Comparison of ENCODE assay signal across 8 mouse cellular contexts in genomic region chr6:84589742-84590686, GRCm38 (mm10). TPM values are rescaled to one million over a fixed set of nuclear protein-coding genes. Genes with fewer than 3 reads are reported as not detected.
DNase-seq lines count a peak whose midpoint lies in the region; ATAC-seq lines count a peak whose summit lies in the region.

No protein-coding gene starts in this region.

- peak overlapping the region; percentile 69 for H3K4me3 ChIP-seq in embryonic facial prominence, embryonic 12.5 days
- H3K4me3 ChIP-seq in limb, embryonic 11.5 days (ENCODE audit: low read depth, low read length) = peak overlapping the region; percentile 82
- H3K4me3 ChIP-seq in midbrain, embryonic 15.5 days = peak overlapping the region; percentile 45

- H3K4me1 ChIP-seq in embryonic facial prominence, embryonic 12.5 days = peaks cover 29% of the 10 kb centered on the region
- H3K4me1 ChIP-seq in limb, embryonic 11.5 days (ENCODE audit: control insufficient read depth, insufficient read depth, low read length) = peaks cover 9% of the 10 kb centered on the region; the same call in 1 of the 2 replicates
- peaks cover 62% of the 10 kb centered on the region for H3K4me1 ChIP-seq in midbrain, embryonic 15.5 days

- no peaks in the 10 kb centered on the region for H3K9me3 ChIP-seq in embryonic facial prominence, embryonic 12.5 days
- no peaks in the 10 kb centered on the region for H3K9me3 ChIP-seq in limb, embryonic 11.5 days (ENCODE audit: control insufficient read depth, low read length)
- no peaks in the 10 kb centered on the region for H3K9me3 ChIP-seq in midbrain, embryonic 15.5 days

- peak overlapping the region; percentile 89 for H3K4me2 ChIP-seq in embryonic facial prominence, embryonic 12.5 days (replicated peaks)
- H3K4me2 ChIP-seq in limb, embryonic 11.5 days (ENCODE audit: low read depth, severe bottlenecking) = peak overlapping the region; percentile 86
- H3K4me2 ChIP-seq in midbrain, embryonic 15.5 days = peak overlapping the region; percentile 93

- no peak overlapping the region; the same call in 1 of the 2 replicates for H3K27ac ChIP-seq in embryonic facial prominence, embryonic 12.5 days
- H3K27ac ChIP-seq in limb, embryonic 11.5 days (replicated peaks; ENCODE audit: low read depth, low read length) = no peak overlapping the region
- H3K27ac ChIP-seq in midbrain, embryonic 15.5 days = no peak overlapping the region

- ATAC-seq in embryonic facial prominence, embryonic 12.5 days (ENCODE audit: insufficient number of reproducible peaks, insufficient read depth, low FRiP score, low TSS enrichment) = 0 out of 2 replicates have a peak, but pooled peaks have one; percentile 25
- ATAC-seq in limb, embryonic 11.5 days (ENCODE audit: insufficient number of reproducible peaks, low FRiP score, low TSS enrichment, low read depth) = peak; percentile 56; the same call in 1 of the 2 replicates
- ATAC-seq in midbrain, embryonic 15.5 days (replicated peaks) = peak; percentile 72

- no peaks in the 10 kb centered on the region for H3K36me3 ChIP-seq in embryonic facial prominence, embryonic 12.5 days
- no peaks in the 10 kb centered on the region for H3K36me3 ChIP-seq in limb, embryonic 11.5 days (ENCODE audit: control insufficient read depth, insufficient read depth, low read length)
- H3K36me3 ChIP-seq in midbrain, embryonic 15.5 days (replicated peaks) = no peaks in the 10 kb centered on the region

- WGBS in embryonic facial prominence, embryonic 12.5 days = 3% methylated on average over 39 of the region's 39 CpGs
- WGBS in limb, embryonic 11.5 days = 3% methylated on average over 39 of the region's 39 CpGs
- 3% methylated on average over 39 of the region's 39 CpGs for WGBS in midbrain, embryonic 15.5 days

- no peak overlapping the region for H3K9ac ChIP-seq in embryonic facial prominence, embryonic 12.5 days
- H3K9ac ChIP-seq in limb, embryonic 11.5 days (ENCODE audit: low read length) = no peak overlapping the region
- H3K9ac ChIP-seq in midbrain, embryonic 15.5 days = no peak overlapping the region

- peak; percentile 84 for DNase-seq in 416B (ENCODE audit: low read depth)
- peak; percentile 90 to 94 for DNase-seq in adrenal gland, postnatal 36 days
- peak; percentile 89 to 96 for DNase-seq in heart, adult 18-20 months
- peak; percentile 88 for DNase-seq in kidney, adult 18-20 months
- peak; percentile 96 for DNase-seq in limb, embryonic 11.5 days (ENCODE audit: low spot score)
- DNase-seq in spleen, postnatal 10 days (ENCODE audit: low spot score in 2 of 2) = peak; percentile 48 to 78

- peaks cover 19% of the 10 kb centered on the region for H3K27me3 ChIP-seq in embryonic facial prominence, embryonic 12.5 days
- H3K27me3 ChIP-seq in limb, embryonic 11.5 days (ENCODE audit: control insufficient read depth, insufficient read depth, low read length) = peaks cover 2% of the 10 kb centered on the region; the same call in 1 of the 2 replicates
- H3K27me3 ChIP-seq in midbrain, embryonic 15.5 days (replicated peaks) = peaks cover 47% of the 10 kb centered on the region

RNA-seq across cellular contexts. Expression of gene Cyp26b1, which starts 3.7 kb away (rescaled TPM):
- 10 to 100 TPM in 1 of 2 experiments, 1 to 10 TPM in 1; 7.1 to 14.1 TPM for total RNA-seq in adrenal gland, postnatal 36 days (2021)
- polyA plus RNA-seq in embryonic facial prominence, embryonic 12.5 days (2016; fragmentation: Nextera tagmentation; extraction: Ambion mirVana) = 24.6 and 24.9 TPM in 2 replicates
- 1 to 10 TPM; 2.7 to 3.8 TPM for total RNA-seq in heart, adult 18-20 months (2021)
- polyA plus RNA-seq in limb, embryonic 11.5 days (2014; fragmentation: Nextera tagmentation; extraction: Ambion mirVana) = 35.0 and 37.6 TPM in 2 replicates
- polyA plus RNA-seq in midbrain, embryonic 15.5 days (2015; fragmentation: Nextera tagmentation; extraction: Ambion mirVana) = 14.0 and 21.0 TPM in 2 replicates
